Mouse (Mus musculus) megakaryocyte progenitor cell, adult 5-6 weeks (primary cell): ENCODE data around the gene Ptprd. TPM values are rescaled to one million over a fixed set of nuclear protein-coding genes. Genes with fewer than 3 reads are reported as not detected.
A peak's percentile ranks its signal among the peaks of the same experiment; 100 is the strongest.
"Not testable (repeated sequence)": the region's sequence is repeated elsewhere in the genome, so short reads cannot be mapped to it uniquely, and the experiment has no call there.

Experiments used
- ATAC-seq: replicated peaks from 2 replicates; pipeline ENCODE4 v1.8.0; 2016; ENCODE audit warnings: mild to moderate bottlenecking, moderate TSS enrichment, inconsistent platforms; ENCODE audit not compliant: poor library complexity
- total RNA-seq, 2 experiments: library from RNA; stranded (forward) in 1 of 2; stranded (reverse) in 1 of 2; fragments of 157-497, 149-512 nt in 1 of 2; fragments of 200-1000 nt in 1 of 2; gene quantifications; 2 replicates each; pipeline versions ENCODE4 v1.2.3 to v1.2.4; 2015 to 2017

Gene Ptprd
- total RNA-seq, 2 experiments from 2014 or later: not detected

DNA sequence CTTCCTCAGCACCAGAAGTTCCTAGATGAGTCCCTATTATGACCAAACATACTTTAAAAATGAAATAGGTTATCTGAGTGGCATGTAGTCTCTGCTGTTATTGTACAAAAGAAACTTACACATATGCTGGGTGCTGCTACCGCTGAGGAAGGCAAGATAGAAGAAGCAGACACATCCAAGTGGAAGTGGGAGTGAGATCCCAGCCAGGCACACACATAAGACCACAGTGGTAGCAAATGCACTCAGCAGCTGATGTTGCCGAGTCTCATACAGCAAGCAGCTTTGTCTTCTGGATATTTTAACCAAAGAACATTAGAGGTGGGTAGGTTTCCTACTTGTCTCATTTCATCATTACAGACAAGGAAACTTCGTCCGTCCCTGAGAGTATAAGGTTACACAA lies 1759.5 kb downstream of the Ptprd start:
- ATAC-seq: no peak

DNA sequence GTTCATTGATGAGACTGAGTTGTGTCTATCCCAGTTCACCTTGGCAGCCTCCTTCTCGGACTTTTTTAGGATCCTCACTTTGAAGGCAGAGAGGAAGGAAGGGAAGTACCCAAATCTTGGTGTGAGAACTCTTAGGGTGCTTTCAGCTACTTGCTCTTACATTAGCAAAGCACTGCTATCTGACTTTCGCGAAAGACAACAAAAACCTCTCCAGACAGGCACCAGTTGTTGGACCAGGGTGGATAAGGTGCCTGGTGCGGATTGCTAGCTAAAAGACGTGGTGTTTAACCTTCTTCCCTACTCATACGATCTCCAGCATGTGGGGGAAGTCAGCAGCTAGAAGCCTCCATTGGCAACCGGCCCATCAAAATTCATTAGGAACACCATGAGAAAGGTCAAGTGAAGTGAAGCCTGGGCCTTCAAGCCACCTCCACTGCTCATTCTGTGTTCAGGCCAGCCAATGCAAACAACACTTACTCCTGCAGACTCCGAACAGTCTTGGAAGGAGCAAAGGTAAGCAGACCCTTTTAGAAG lies 1760.7 kb downstream of the Ptprd start:
- no peak for ATAC-seq

DNA sequence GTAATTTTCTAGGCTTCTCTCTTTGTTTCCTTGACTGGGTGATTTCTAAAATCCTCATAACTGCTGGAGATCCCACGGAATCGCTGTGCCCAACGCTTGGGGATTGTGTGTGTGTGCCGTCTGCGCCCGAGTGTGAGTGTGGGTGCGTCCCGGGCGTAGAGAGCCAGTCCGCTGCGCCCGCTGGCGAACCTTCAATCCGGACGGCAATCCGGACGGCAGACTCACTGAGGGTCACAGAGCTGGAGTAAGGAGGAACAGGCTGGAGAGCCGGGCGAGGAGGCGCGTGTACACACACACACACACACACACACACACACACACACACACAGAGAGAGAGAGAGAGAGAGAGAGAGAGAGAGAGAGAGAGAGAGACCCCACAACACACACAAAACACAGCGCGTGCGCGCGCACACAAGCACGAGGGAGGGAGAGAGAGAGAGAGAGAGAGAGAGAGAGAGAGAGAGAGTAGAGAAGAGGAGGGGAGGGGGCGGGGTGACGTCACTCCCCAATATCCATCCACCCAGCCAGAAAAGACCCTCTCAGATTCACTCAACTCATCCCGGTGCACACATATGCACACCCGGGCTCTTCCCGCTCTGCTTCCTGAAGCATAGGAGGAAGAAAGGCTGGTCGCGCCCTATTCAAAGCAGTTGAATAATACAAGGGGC lies 1761.3 kb downstream of the Ptprd start:
- 0 out of 2 replicates have a peak, but pooled peaks have one; percentile 27 for ATAC-seq

DNA sequence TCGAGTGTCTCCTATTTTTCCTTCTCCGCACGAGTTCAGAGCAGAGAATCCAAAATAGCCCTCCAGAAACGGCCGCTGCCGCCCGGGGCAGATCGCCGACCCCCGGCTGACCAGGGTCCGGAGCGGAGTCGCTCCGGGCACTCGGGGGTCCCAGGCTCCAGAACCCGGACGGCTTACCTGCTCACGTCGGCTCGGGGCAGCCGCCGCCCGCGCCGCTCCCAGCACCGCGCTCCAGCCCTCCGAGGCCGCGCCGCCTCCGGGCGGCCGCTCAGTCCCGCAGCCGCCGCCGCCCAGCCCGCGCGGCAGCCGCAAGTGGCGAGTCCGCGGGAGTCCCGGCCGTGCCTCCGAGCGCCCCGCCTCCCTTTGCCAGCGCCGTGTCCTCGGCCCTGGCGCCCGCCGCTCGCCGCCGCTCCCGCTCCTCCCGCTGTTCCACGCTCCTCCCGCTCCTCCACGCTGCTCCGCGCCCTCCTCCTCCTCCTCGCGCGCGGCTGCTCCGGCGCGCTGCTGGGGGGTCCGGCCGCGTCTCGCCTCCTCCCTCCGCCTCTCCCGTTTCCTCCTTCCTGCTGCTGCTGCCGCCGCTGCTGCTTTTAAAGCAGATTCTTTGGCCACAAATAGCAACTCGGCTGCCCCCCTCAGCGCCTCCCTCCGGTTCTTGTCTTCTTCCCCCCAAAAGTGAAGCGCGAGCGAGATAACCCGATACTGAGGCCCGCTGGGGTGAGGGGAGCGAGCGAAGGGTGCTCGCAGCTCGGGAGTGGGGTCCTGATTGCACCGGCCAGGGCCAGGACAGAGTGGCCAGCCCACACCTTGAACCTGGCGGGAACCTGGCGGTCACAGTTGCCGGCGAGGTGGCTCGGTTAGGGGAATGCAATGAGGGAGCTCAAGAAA lies 1762.1 kb downstream of the Ptprd start:
- ATAC-seq: peak; percentile 68

GRCm38 (mm10) chr4:76448678-76449465 lies 1762.9 kb downstream of the Ptprd start:
- ATAC-seq: no peak

- ATAC-seq: no peak
These were observed 1764.4 kb downstream of the Ptprd start for GRCm38 (mm10) chr4:76447396-76447795.

DNA sequence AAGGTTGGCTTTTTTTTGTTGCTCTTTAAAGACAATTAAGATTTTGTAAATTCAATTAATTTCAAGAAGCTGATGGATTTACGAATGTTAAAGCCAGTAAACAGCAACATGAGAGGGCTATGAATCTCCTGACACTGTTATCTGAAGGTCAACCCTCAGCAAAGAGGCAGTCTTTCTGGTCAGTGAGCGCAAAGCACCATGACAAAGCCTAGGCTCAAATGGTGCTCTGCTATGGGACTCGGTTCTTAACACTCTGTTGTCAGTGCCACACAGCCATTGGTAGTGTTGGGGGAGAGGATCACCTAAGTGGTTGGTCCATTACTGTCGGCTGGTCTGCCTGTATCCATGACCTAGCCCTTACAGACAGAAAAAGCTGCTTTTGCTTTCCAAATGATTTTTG lies 1767.0 kb downstream of the Ptprd start:
- ATAC-seq: no peak

- no peak for ATAC-seq
These were observed 1768.2 kb downstream of the Ptprd start for GRCm38 (mm10) chr4:76443553-76443952.

- no peak for ATAC-seq
These were observed 1770.9 kb downstream of the Ptprd start for GRCm38 (mm10) chr4:76440791-76441364.

DNA sequence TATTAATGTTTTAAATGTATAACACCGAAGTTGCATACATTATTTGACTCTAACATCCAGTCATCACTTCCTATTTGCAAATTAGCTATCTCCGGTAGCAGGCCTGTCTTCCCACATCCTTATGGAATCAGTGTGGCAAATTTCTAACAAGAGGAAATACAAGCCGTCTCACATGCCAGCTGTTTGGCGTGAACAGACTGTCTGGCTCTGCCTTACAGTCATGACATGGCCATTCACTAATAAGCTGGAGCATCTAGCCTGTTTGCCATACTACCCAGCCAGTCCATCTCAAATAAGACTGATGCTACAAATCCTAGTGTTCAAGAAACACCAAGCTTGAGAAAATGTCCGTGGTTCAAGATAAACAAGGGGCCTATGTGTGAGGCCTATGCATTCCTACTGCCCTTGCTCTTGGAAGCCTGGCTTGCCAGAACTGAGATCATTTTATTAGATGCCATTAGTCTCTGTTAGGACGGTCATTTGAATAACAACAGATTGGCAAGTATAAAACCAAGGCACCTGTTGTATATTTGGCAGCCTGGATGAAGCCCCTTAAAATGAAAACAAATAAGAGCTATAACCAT lies 1773.2 kb downstream of the Ptprd start:
- no peak for ATAC-seq

- ATAC-seq: no peak
These were observed 1773.7 kb downstream of the Ptprd start for GRCm38 (mm10) chr4:76438068-76438467.

DNA sequence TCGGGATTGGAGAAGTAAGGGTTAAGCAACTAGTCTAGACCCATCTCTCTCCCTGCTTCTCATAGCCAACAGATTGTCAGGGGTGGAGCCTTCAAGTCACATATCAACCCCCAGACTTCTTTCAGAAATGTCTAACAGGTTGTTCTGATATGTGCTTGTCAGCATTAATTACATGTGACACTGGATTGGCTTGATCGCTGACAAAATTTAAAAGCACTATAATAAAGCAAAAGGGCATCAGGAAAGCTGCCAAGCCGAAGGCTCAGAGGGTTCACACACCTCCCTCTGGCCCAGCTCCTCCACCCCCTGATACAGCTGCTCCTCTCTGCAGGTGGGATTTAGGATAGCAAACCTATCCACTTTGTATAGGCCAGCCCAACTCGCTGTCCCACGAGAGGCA lies 1775.8 kb downstream of the Ptprd start:
- ATAC-seq: no peak

GRCm38 (mm10) chr4:76429769-76430168 lies 1782.0 kb downstream of the Ptprd start:
- no peak for ATAC-seq

DNA sequence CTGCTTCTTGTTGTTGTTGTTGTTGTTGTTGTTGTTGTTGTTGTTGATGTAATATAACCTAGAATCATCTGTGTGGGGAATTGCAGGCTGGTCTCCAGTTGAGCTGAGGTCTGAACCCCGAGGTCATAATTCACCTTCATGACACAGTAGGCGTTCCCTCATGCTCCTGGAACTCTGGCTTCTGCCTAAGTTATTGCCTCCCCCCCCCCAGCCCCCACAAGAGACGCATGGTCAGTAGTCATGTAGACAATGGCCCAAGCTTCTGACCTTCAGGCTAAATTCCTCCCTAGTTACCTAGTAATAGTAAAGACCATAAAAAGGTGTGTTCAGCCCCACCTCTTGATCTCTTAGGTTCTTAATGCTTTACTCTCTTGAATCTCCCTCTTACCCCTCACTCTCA lies 1784.7 kb downstream of the Ptprd start:
- ATAC-seq: not testable (repeated sequence)

GRCm38 (mm10) chr4:76425230-76425575 lies 1786.6 kb downstream of the Ptprd start:
- ATAC-seq: no peak

DNA sequence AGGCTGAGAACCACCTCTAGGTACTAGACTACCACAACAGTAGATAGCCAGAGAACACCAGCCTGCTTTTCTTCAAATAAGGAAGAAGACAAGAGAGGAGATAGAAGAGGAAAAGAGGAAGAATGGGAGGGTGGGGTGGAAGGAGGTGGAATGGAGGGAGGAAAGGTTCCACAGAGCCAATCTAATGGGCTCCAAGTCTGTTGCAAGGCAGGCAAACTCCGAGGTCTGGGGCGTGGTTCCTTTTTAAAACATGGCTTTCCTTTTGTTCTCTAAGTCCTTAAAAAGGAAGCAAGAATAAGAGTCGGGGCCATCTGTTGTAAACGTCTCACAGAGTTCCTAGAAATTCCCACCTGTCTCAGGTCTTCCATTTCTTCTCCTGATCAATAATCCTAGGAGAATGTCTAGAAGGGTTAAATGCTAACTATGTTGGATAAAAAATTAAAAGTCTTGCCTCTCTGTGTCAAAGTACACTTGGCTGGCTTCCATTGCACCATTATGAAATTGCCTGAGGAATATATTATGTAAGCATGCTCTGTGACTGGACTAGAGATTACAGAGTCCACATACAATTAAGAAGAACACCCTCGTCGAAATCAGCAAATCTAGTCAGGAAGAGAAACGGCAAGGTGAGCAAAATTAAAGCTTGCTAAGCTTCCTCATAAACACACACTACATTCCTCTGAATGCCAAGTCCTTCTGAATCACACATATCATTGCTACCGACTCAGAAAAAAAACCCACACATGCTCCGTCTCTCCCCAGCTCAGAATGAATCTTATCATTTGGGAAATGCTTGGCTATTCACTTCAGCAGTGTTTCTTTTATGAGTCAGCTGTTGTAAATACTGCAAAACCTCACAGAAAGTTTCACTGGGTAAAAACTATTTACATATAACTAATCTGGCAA lies 1787.2 kb downstream of the Ptprd start:
- ATAC-seq: no peak

DNA sequence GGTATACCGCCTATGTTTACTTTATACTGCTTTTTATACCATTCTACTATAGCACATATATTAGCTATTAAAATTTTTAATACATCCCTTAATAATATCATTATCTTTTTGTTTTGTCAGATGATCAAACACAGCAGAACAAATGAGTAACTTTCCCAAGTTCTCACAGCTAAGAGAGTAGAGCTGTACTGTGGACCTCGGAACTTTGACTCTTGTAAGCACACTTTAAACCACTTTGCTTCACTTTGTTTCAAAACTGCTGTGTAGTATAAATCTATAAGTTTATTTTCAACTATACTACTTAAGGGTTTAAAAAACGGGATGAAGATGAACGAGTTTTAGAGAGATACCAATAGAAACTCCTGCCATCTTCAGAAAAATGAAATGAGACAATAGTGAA lies 1789.6 kb downstream of the Ptprd start:
- ATAC-seq: no peak

DNA sequence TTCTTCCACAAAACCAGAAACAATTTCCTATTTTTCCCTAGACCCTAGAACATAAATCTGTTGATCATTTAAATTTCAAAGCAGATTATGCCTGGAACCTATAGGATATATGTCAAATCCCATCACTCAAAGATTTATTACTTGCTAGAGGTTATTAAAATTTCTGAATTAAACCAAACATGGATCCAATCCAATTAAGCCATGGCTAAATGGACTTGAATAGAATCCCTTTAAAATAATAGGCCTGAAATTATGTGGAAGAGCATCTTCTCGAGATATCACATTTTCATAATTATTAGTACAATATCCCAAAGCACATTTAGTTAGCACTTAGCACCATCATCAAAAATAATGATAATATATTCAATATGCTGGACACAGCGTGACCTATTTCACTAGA lies 1792.1 kb downstream of the Ptprd start:
- ATAC-seq: no peak

DNA sequence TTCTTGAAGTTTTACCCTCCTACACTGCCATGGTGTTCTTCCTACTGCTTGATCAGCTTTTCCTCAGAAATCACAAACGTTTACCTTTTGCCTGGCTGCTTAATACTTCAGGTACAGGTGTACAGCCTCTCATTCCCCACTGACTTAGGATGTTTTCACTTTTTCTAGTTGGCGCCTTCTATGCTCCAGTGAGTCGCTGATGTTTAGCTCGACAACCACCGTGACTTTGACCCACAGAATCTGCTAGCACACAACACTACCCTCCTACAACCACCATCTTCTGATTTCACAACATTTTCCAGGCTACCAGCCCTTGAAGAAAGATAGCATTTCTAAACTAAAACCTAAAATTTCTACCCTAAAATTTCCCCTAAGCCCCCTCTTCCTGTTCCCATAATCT lies 1794.1 kb downstream of the Ptprd start:
- no peak for ATAC-seq

DNA sequence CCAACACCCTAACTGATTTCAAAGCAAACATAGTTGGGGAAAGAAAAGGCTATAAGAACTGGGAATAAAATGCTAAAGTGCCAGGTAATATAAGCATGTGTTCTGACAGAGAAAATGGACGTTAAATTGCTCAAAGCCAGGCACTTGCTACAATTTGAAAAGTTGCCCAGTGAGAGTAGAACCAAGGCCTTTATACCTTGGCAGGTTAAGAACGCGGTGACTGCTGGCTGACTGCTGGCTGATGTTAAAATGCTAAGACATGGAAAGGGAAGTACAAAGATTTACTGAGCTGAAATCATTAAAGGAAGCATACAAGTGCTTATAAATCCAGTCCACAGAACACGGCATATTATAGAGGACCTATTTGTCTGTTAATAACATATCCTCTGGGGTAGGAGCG lies 1796.1 kb downstream of the Ptprd start:
- ATAC-seq: no peak
